Mouse (Mus musculus) limb, embryonic 15.5 days (tissue): Measurements from ENCODE around the gene Catsperd. TPM values are rescaled to one million over a fixed set of nuclear protein-coding genes. Genes with fewer than 3 reads are reported as not detected.
"Not testable (repeated sequence)": the region's sequence is repeated elsewhere in the genome, so short reads cannot be mapped to it uniquely, and the experiment has no call there.

Experiments used
- ATAC-seq: fragments of 200-750 bp; cut with Nextera tagmentation; 2 replicates; pipeline ENCODE4 v1.8.0; 2017; ENCODE audit warnings: low read depth, moderate TSS enrichment; ENCODE audit not compliant: insufficient number of reproducible peaks, low FRiP score, low TSS enrichment
- H3K27ac ChIP-seq: fragments of 300-500 bp; sonication (generic); 2 replicates; pipeline ENCODE4 v1.5.1; 2015; ENCODE audit warnings: moderate library complexity, mild to moderate bottlenecking, inconsistent platforms
- H3K27me3 ChIP-seq: fragments of 300-500 bp; sonication (generic); 2 replicates; pipeline ENCODE4 v1.6.1; 2015; ENCODE audit warnings: inconsistent platforms
- H3K36me3 ChIP-seq: fragments of 300-500 bp; sonication (generic); 2 replicates; pipeline ENCODE4 v1.6.1; 2015; ENCODE audit warnings: inconsistent platforms
- H3K4me1 ChIP-seq: fragments of 300-500 bp; sonication (generic); 2 replicates; pipeline ENCODE4 v1.6.1; 2015; ENCODE audit warnings: inconsistent platforms
- H3K4me2 ChIP-seq: fragments of 300-500 bp; sonication (generic); 2 replicates; pipeline ENCODE4 v1.6.1; 2015; ENCODE audit warnings: mild to moderate bottlenecking, inconsistent platforms
- H3K4me3 ChIP-seq: fragments of 300-500 bp; sonication (generic); 2 replicates; pipeline ENCODE4 v1.5.1; 2015; ENCODE audit warnings: mild to moderate bottlenecking, inconsistent platforms
- H3K9ac ChIP-seq: fragments of 300-500 bp; sonication (generic); 2 replicates; pipeline ENCODE4 v1.6.1; 2015; ENCODE audit warnings: inconsistent platforms
- H3K9me3 ChIP-seq: fragments of 300-500 bp; sonication (generic); 2 replicates; pipeline ENCODE4 v1.6.1; 2016; ENCODE audit warnings: inconsistent platforms
- WGBS: fragments of 180-500 bp; shearing (Covaris S2); methylation state at CpG from one replicate; pipeline ENCODE4 v1.1.7; 2015; 5-methylcytosine and 5-hydroxymethylcytosine counted together
- polyA plus RNA-seq: library from polyadenylated mRNA; unstranded; fragments of >200 nt; fragmentation: Nextera tagmentation; extraction: Ambion mirVana; gene quantifications from 2 replicates; pipeline ENCODE4 v1.2.1, GENCODE M21; 2015

Catsperd gene
- polyA plus RNA-seq, 1 experiment from 2014 or later, result 0.17 TPM

GRCm38 (mm10) chr17:56614391-56615135 is 13.4 kb upstream of the Catsperd start:
- ATAC-seq, result no peak
- Histone ChIP-seq H3K9me3 (no peaks in the 10 kb centered on the region), H3K4me1 (peaks cover 29% of the 10 kb centered on the region), H3K4me3 (peak overlapping the region; percentile 62), H3K9ac (peak overlapping the region; percentile 68), H3K27me3 (no peaks in the 10 kb centered on the region), H3K27ac (no peak overlapping the region), H3K4me2 (peak overlapping the region; percentile 80), H3K36me3 (peaks cover 53% of the 10 kb centered on the region)
- 30% methylated on average over 14 of the region's 14 CpGs for WGBS

- peak overlapping the region; percentile 62 for H3K4me3 ChIP-seq
- H3K27me3 ChIP-seq, result no peaks in the 10 kb centered on the region
- 84% methylated on average over 11 of the region's 11 CpGs for WGBS
- H3K27ac ChIP-seq, result no peak overlapping the region
- H3K4me2 ChIP-seq, result peak overlapping the region; percentile 80
- ATAC-seq, result no peak
- 0 out of 2 replicates have a peak overlapping the region, but pooled peaks have one; percentile 68 for H3K9ac ChIP-seq
- peaks cover 27% of the 10 kb centered on the region for H3K4me1 ChIP-seq
- no peaks in the 10 kb centered on the region for H3K9me3 ChIP-seq
- H3K36me3 ChIP-seq, result peaks cover 60% of the 10 kb centered on the region
Measured at GRCm38 (mm10) chr17:56615136-56615784, 12.7 kb upstream of the Catsperd start.

- Histone ChIP-seq H3K4me1 (peaks cover 23% of the 10 kb centered on the region), H3K36me3 (peaks cover 65% of the 10 kb centered on the region), H3K4me2 (no peak overlapping the region), H3K27me3 (no peaks in the 10 kb centered on the region), H3K9ac (no peak overlapping the region), H3K4me3 (no peak overlapping the region), H3K9me3 (no peaks in the 10 kb centered on the region), H3K27ac (no peak overlapping the region)
- WGBS, result 91% methylated on average over 4 of the region's 4 CpGs
- no peak for ATAC-seq
Measured at GRCm38 (mm10) chr17:56615792-56616191, 12.2 kb upstream of the Catsperd start.

- H3K4me3 ChIP-seq, result no peak overlapping the region
- no peak overlapping the region for H3K9ac ChIP-seq
- H3K36me3 ChIP-seq, result peaks cover 74% of the 10 kb centered on the region
- no peaks in the 10 kb centered on the region for H3K27me3 ChIP-seq
- H3K9me3 ChIP-seq, result no peaks in the 10 kb centered on the region
- H3K27ac ChIP-seq, result no peak overlapping the region
- ATAC-seq, result no peak
- peaks cover 22% of the 10 kb centered on the region for H3K4me1 ChIP-seq
- WGBS, result 86% methylated on average over 3 of the region's 3 CpGs
- no peak overlapping the region for H3K4me2 ChIP-seq
Measured at GRCm38 (mm10) chr17:56616725-56617124, 11.2 kb upstream of the Catsperd start.

- Histone ChIP-seq H3K9me3 (no peaks in the 10 kb centered on the region), H3K4me2 (no peak overlapping the region), H3K27me3 (no peaks in the 10 kb centered on the region), H3K27ac (no peak overlapping the region), H3K4me1 (peaks cover 18% of the 10 kb centered on the region), H3K9ac (no peak overlapping the region), H3K36me3 (peaks cover 83% of the 10 kb centered on the region), H3K4me3 (no peak overlapping the region)
- WGBS, result 92% methylated on average over 8 of the region's 8 CpGs
- no peak for ATAC-seq
Measured at GRCm38 (mm10) chr17:56617628-56618027, 10.3 kb upstream of the Catsperd start.

GRCm38 (mm10) chr17:56625495-56625894 is 2.4 kb upstream of the Catsperd start:
- no peak for ATAC-seq
- Histone ChIP-seq H3K4me1 (peaks cover 30% of the 10 kb centered on the region), H3K9me3 (no peaks in the 10 kb centered on the region), H3K9ac (0 out of 2 replicates have a peak overlapping the region, but pooled peaks have one; percentile 98), H3K27ac (no peak overlapping the region), H3K4me3 (peak overlapping the region; percentile 95), H3K4me2 (peak overlapping the region; percentile 93), H3K27me3 (no peaks in the 10 kb centered on the region), H3K36me3 (peaks cover 39% of the 10 kb centered on the region)
- WGBS, result 82% methylated on average over 3 of the region's 3 CpGs

- peak overlapping the region; percentile 85 for H3K27ac ChIP-seq
- no peaks in the 10 kb centered on the region for H3K9me3 ChIP-seq
- peak overlapping the region; percentile 95 for H3K4me3 ChIP-seq
- peak overlapping the region; percentile 98 for H3K9ac ChIP-seq
- peaks cover 30% of the 10 kb centered on the region for H3K4me1 ChIP-seq
- under 1% methylated on average over 32 of the region's 32 CpGs for WGBS
- H3K36me3 ChIP-seq, result peaks cover 31% of the 10 kb centered on the region
- H3K27me3 ChIP-seq, result no peaks in the 10 kb centered on the region
- peak overlapping the region; percentile 93 for H3K4me2 ChIP-seq
- ATAC-seq, result no peak
Measured at GRCm38 (mm10) chr17:56626260-56626659, 1.7 kb upstream of the Catsperd start.

GRCm38 (mm10) chr17:56626754-56627470 is 1.0 kb upstream of the Catsperd start, which contains the start of gene Lonp1:
Gene Lonp1, minus strand, starts transcription at chr17:56626887.
- Histone ChIP-seq H3K9ac (peak within 1 kb of the TSS; percentile 98), H3K4me1 (peaks cover 30% of the 10 kb centered on the region), H3K27me3 (no peaks in the 10 kb centered on the region), H3K36me3 (peaks cover 25% of the 10 kb centered on the region), H3K4me2 (peak within 1 kb of the TSS; percentile 93), H3K4me3 (peak within 1 kb of the TSS; percentile 95), H3K27ac (peak within 1 kb of the TSS; percentile 85), H3K9me3 (no peaks in the 10 kb centered on the region)
- WGBS, result under 1% methylated on average over 51 of the region's 51 CpGs
- peak; percentile 93 for ATAC-seq

GRCm38 (mm10) chr17:56629800-56630781 is 2.1 kb downstream of the Catsperd start:
- not testable (repeated sequence) for H3K27ac ChIP-seq, H3K4me3 ChIP-seq, H3K27me3 ChIP-seq, H3K9me3 ChIP-seq, H3K36me3 ChIP-seq, H3K4me2 ChIP-seq, ATAC-seq, H3K9ac ChIP-seq
- WGBS, result 85% methylated on average over 27 of the region's 27 CpGs
- peaks cover 25% of the 10 kb centered on the region for H3K4me1 ChIP-seq

GRCm38 (mm10) chr17:56631807-56632206 is 3.9 kb downstream of the Catsperd start:
- no peak for ATAC-seq
- Histone ChIP-seq H3K4me3 (no peak overlapping the region), H3K27me3 (no peaks in the 10 kb centered on the region), H3K9me3 (no peaks in the 10 kb centered on the region), H3K27ac (no peak overlapping the region), H3K36me3 (no peaks in the 10 kb centered on the region), H3K9ac (no peak overlapping the region), H3K4me2 (no peak overlapping the region), H3K4me1 (peaks cover 12% of the 10 kb centered on the region)
- 56% methylated on average over 4 of the region's 4 CpGs for WGBS

GRCm38 (mm10) chr17:56634023-56634422 is 6.1 kb downstream of the Catsperd start:
- 76% methylated on average over 6 of the region's 6 CpGs for WGBS
- no peak for ATAC-seq
- Histone ChIP-seq H3K4me3 (no peak overlapping the region), H3K36me3 (no peaks in the 10 kb centered on the region), H3K4me1 (no peaks in the 10 kb centered on the region), H3K9ac (no peak overlapping the region), H3K9me3 (no peaks in the 10 kb centered on the region), H3K27me3 (no peaks in the 10 kb centered on the region), H3K4me2 (no peak overlapping the region), H3K27ac (no peak overlapping the region)
